ENCODE assay signal across 21 mouse cellular contexts in the genomic region with DNA sequence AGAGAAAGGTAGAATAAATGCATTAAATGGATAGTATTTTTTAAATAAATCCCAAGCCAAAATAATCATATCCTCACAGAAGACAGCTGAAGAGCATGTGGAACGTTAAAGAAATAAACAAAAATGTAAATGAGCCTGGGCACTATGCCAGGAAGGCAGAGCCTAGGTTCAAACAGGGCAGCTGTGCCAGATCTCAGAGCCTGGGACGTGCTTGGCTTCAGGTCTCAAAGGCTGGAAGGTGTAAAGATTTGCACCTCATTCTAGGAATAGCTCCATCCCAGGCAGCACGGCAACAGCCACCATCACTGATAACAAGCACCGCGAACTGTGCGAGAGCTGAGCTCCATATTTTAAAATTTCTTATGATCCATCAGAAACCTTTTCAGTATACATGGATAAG. TPM values are rescaled to one million over a fixed set of nuclear protein-coding genes. Genes with fewer than 3 reads are reported as not detected.
A peak's percentile ranks its signal among the peaks of the same experiment; 100 is the strongest.
DNase-seq lines count a peak whose midpoint lies in the region; ATAC-seq and TF ChIP-seq lines count a peak whose summit lies in the region.
"Had no signal": no experiment of that assay in that cellular context is flagged by ENCODE, and none has a peak within 500 bp of the region (broad histone marks: within the 10 kb centered on the region; RNA-seq: fewer than 3 reads in every experiment).

No protein-coding gene starts in this region.

- no peaks in the 10 kb centered on the region for H3K27me3 ChIP-seq in hindbrain, postnatal 0 days (ENCODE audit: insufficient read depth, low read length)
- no peaks in the 10 kb centered on the region for H3K27me3 ChIP-seq in hindbrain, embryonic 14.5 days (ENCODE audit: control insufficient read depth, insufficient read depth, low read length)
- no peaks in the 10 kb centered on the region for H3K27me3 ChIP-seq in midbrain, embryonic 14.5 days (ENCODE audit: control insufficient read depth, insufficient read depth, low read length)
- no peaks in the 10 kb centered on the region for H3K27me3 ChIP-seq in midbrain, embryonic 15.5 days (replicated peaks)
- H3K27me3 ChIP-seq: hindbrain, embryonic 13.5 days; neural tube, embryonic 12.5 days had no signal

- no peak for ATAC-seq in cerebellum, adult (ENCODE audit: insufficient number of reproducible peaks, low FRiP score, low TSS enrichment)
- ATAC-seq in hindbrain, postnatal 0 days: no peak
- ATAC-seq in hindbrain, embryonic 14.5 days (ENCODE audit: low FRiP score): no peak
- no peak for ATAC-seq in midbrain, embryonic 14.5 days (ENCODE audit: low FRiP score, low TSS enrichment)
- ATAC-seq in midbrain, embryonic 15.5 days (replicated peaks): no peak
- ATAC-seq: midbrain, embryonic 16.5 days had no signal

- no peak overlapping the region for H3K4me2 ChIP-seq in hindbrain, postnatal 0 days (ENCODE audit: low read depth, low read length)
- H3K4me2 ChIP-seq in hindbrain, embryonic 14.5 days (replicated peaks): no peak overlapping the region
- H3K4me2 ChIP-seq in midbrain, embryonic 14.5 days (ENCODE audit: low read length): no peak overlapping the region
- no peak overlapping the region for H3K4me2 ChIP-seq in midbrain, embryonic 15.5 days
- H3K4me2 ChIP-seq: hindbrain, embryonic 13.5 days; liver, embryonic 11.5 days; neural tube, embryonic 12.5 days had no signal

- H3K9me3 ChIP-seq in hindbrain, postnatal 0 days (ENCODE audit: low read length): no peaks in the 10 kb centered on the region
- no peaks in the 10 kb centered on the region for H3K9me3 ChIP-seq in hindbrain, embryonic 14.5 days (ENCODE audit: control insufficient read depth, low read length)
- H3K9me3 ChIP-seq in midbrain, embryonic 14.5 days (ENCODE audit: control insufficient read depth, low read length): no peaks in the 10 kb centered on the region
- H3K9me3 ChIP-seq in midbrain, embryonic 15.5 days: no peaks in the 10 kb centered on the region
- H3K9me3 ChIP-seq: hindbrain, embryonic 13.5 days; neural tube, embryonic 12.5 days had no signal

- intact Hi-C loops in heart, postnatal 14 days (cut with DNase I): no loop called here

- DNase-seq in cerebellum, postnatal 10 days: peak; percentile 35 to 36
- peak; percentile 43 for DNase-seq in hindbrain, postnatal 0 days (ENCODE audit: low spot score)
- no peak for DNase-seq in hindbrain, embryonic 14.5 days (ENCODE audit: low spot score)
- DNase-seq in midbrain, embryonic 14.5 days: peak; percentile 70
- peak; percentile 15 to 20 for DNase-seq in heart, postnatal 14 days
- DNase-seq in adrenal gland, postnatal 36 days: no peak
- DNase-seq: cerebellum, adult 2 months; gastrocnemius, adult 2 months; kidney, adult 8-10 months; layer of hippocampus, adult 9-11 months; spleen, adult 18-20 months; thymus, postnatal 36 days had no signal

- no peak overlapping the region for H3K4me3 ChIP-seq in hindbrain, postnatal 0 days (ENCODE audit: low read length)
- no peak overlapping the region for H3K4me3 ChIP-seq in hindbrain, embryonic 14.5 days (replicated peaks; ENCODE audit: low read length)
- no peak overlapping the region for H3K4me3 ChIP-seq in midbrain, embryonic 14.5 days (replicated peaks; ENCODE audit: low read depth, low read length)
- H3K4me3 ChIP-seq in midbrain, embryonic 15.5 days: no peak overlapping the region
- H3K4me3 ChIP-seq: erythroblast, embryonic 14.5 days; gastrocnemius, adult 2 months; hindbrain, embryonic 13.5 days; neural tube, embryonic 12.5 days had no signal

- WGBS in hindbrain, postnatal 0 days: 60% methylated on average over 6 of the region's 6 CpGs
- WGBS in hindbrain, embryonic 14.5 days: 65% methylated on average over 6 of the region's 6 CpGs
- 69% methylated on average over 6 of the region's 6 CpGs for WGBS in midbrain, embryonic 14.5 days
- WGBS in midbrain, embryonic 15.5 days: 61% methylated on average over 6 of the region's 6 CpGs

- H3K36me3 ChIP-seq in hindbrain, postnatal 0 days (ENCODE audit: insufficient read depth, low read length): no peaks in the 10 kb centered on the region
- H3K36me3 ChIP-seq in hindbrain, embryonic 14.5 days (replicated peaks; ENCODE audit: control insufficient read depth, insufficient read depth): no peaks in the 10 kb centered on the region
- no peaks in the 10 kb centered on the region for H3K36me3 ChIP-seq in midbrain, embryonic 14.5 days (ENCODE audit: control insufficient read depth, insufficient read depth, low read length)
- H3K36me3 ChIP-seq in midbrain, embryonic 15.5 days (replicated peaks): no peaks in the 10 kb centered on the region
- H3K36me3 ChIP-seq: hindbrain, embryonic 13.5 days; neural tube, embryonic 12.5 days had no signal

- H3K4me1 ChIP-seq in hindbrain, postnatal 0 days (ENCODE audit: insufficient read depth, low read length): no peaks in the 10 kb centered on the region
- no peaks in the 10 kb centered on the region for H3K4me1 ChIP-seq in hindbrain, embryonic 14.5 days (replicated peaks; ENCODE audit: control insufficient read depth, insufficient read depth, low read length)
- H3K4me1 ChIP-seq in midbrain, embryonic 14.5 days (ENCODE audit: control insufficient read depth, insufficient read depth, low read length): no peaks in the 10 kb centered on the region
- H3K4me1 ChIP-seq in midbrain, embryonic 15.5 days: no peaks in the 10 kb centered on the region
- H3K4me1 ChIP-seq: neural tube, embryonic 12.5 days had no signal

- no peak for TF ChIP-seq CTCF in hindbrain, postnatal 0 days (IDR thresholded peaks at IDR 0.05; ENCODE audit: low read depth)

- H3K27ac ChIP-seq in hindbrain, postnatal 0 days: no peak overlapping the region
- H3K27ac ChIP-seq in hindbrain, embryonic 14.5 days: no peak overlapping the region
- no peak overlapping the region for H3K27ac ChIP-seq in midbrain, embryonic 14.5 days (replicated peaks; ENCODE audit: low read depth, low read length)
- no peak overlapping the region for H3K27ac ChIP-seq in midbrain, embryonic 15.5 days
- H3K27ac ChIP-seq: gastrocnemius, adult 2 months; hindbrain, embryonic 13.5 days; macrophage; neural tube, embryonic 12.5 days; stomach, postnatal 0 days had no signal

- H3K9ac ChIP-seq in hindbrain, postnatal 0 days (replicated peaks; ENCODE audit: low read length): no peak overlapping the region
- no peak overlapping the region for H3K9ac ChIP-seq in hindbrain, embryonic 14.5 days
- no peak overlapping the region for H3K9ac ChIP-seq in midbrain, embryonic 14.5 days (replicated peaks; ENCODE audit: low read length)
- H3K9ac ChIP-seq in midbrain, embryonic 15.5 days: no peak overlapping the region
- H3K9ac ChIP-seq: hindbrain, embryonic 13.5 days; neural tube, embryonic 12.5 days had no signal

RNA-seq across cellular contexts. Expression of a gene that starts 32.5 kb away (rescaled TPM):
- total RNA-seq in hindbrain, postnatal 0 days (2014; rRNA removed): 15.7 and 17.1 TPM in 2 replicates
- 17.3 and 17.8 TPM in 2 replicates for polyA plus RNA-seq in hindbrain, postnatal 0 days (2015; fragmentation: Nextera tagmentation; extraction: Ambion mirVana)
- polyA plus RNA-seq in hindbrain, embryonic 14.5 days (2014; fragmentation: Nextera tagmentation; extraction: Ambion mirVana): 31.7 and 33.5 TPM in 2 replicates
- polyA plus RNA-seq in midbrain, embryonic 14.5 days (2014; fragmentation: Nextera tagmentation; extraction: Ambion mirVana): 21.2 and 25.2 TPM in 2 replicates
- polyA plus RNA-seq in midbrain, embryonic 15.5 days (2015; fragmentation: Nextera tagmentation; extraction: Ambion mirVana): 35.1 and 35.5 TPM in 2 replicates
- total RNA-seq in heart, postnatal 14 days (2021): 1 to 10 TPM; 1.8 to 2.9 TPM
- not detected for total RNA-seq in adrenal gland, postnatal 36 days (2021)
- polyA plus RNA-seq: macrophage had no signal

Comparison
In these comparisons a context has a peak if more than half of its experiments do, and no peak if none do; other contexts are left out.
1. DNase-seq: peak in cerebellum, postnatal 10 days (2 of 2), hindbrain, postnatal 0 days (single experiment), midbrain, embryonic 14.5 days (single experiment) and heart, postnatal 14 days (2 of 2); none in hindbrain, embryonic 14.5 days (single experiment) and adrenal gland, postnatal 36 days (0 of 2).